Comparison of ENCODE assay signal across 8 mouse cellular contexts in the genomic region with DNA sequence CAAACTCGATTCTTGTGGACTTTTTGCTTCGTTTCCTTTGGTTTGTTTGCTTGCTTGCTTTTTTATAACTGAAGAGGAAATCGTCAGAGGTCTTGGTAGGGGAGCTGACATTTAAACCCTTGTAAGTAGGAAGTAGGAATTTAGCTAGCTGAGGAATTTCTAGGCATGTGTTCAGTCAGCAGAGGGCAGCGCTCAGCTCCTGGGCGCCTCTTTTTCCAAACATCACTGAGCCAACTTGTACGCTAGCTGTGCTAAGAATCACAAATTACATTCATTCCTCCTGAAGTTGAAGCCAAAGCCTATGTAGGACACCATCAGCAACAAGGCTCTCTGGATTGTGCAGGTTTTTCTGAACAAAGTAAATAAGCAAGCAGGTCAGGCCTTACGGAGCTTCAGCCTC. TPM values are rescaled to one million over a fixed set of nuclear protein-coding genes. Genes with fewer than 3 reads are reported as not detected.
DNase-seq lines count a peak whose midpoint lies in the region; ATAC-seq and TF ChIP-seq lines count a peak whose summit lies in the region.

No protein-coding gene starts in this region.

- H3K27me3 ChIP-seq in cerebellum, adult 2 months (ENCODE audit: control insufficient read depth, insufficient read depth, low read length): no peaks in the 10 kb centered on the region
- H3K27me3 ChIP-seq in liver, adult 2 months (ENCODE audit: control insufficient read depth, insufficient read depth, low read length): 0 out of 2 replicates have a peak, but pooled peaks cover 2% of the 10 kb centered on the region
- peaks cover 6% of the 10 kb centered on the region; the same call in 1 of the 2 replicates for H3K27me3 ChIP-seq in liver, embryonic 12.5 days (replicated peaks)
- no peaks in the 10 kb centered on the region for H3K27me3 ChIP-seq in midbrain, embryonic 13.5 days

- TF ChIP-seq CTCF in cerebellum, adult 2 months (IDR thresholded peaks at IDR 0.05; ENCODE audit: borderline replicate concordance, insufficient read depth, low read depth, low read length): peak; percentile 23; the same call in 1 of the 2 replicates
- peak; percentile 60 for TF ChIP-seq CTCF in liver, adult 2 months (IDR thresholded peaks at IDR 0.05; ENCODE audit: low read depth, low read length)

- no peaks in the 10 kb centered on the region for H3K4me1 ChIP-seq in cerebellum, adult 2 months (ENCODE audit: control insufficient read depth, insufficient read depth, low read length)
- peaks cover 2% of the 10 kb centered on the region for H3K4me1 ChIP-seq in liver, adult 2 months (ENCODE audit: control insufficient read depth, insufficient read depth, low read length)
- H3K4me1 ChIP-seq in liver, embryonic 12.5 days: no peaks in the 10 kb centered on the region
- H3K4me1 ChIP-seq in midbrain, embryonic 13.5 days (replicated peaks): no peaks in the 10 kb centered on the region

- 39% methylated on average over 7 of the region's 7 CpGs for WGBS in cerebellum, adult 2 months
- whole genome bisulfite sequencing in liver, adult 2 months: 34% methylated on average over 7 of the region's 7 CpGs
- 38% methylated on average over 7 of the region's 7 CpGs for WGBS in liver, embryonic 12.5 days (ENCODE audit: insufficient replicate concordance)
- WGBS in midbrain, embryonic 13.5 days: 49% methylated on average over 7 of the region's 7 CpGs

- intact Hi-C loops in left cerebral cortex, postnatal 25 days (cut with DNase I): loop anchor here (5.0 kb wide), 1 partner anchor 40 kb away; no protein-coding TSS in a partner anchor

- H3K27ac ChIP-seq in cerebellum, adult 2 months (ENCODE audit: insufficient read depth, low read length): no peak overlapping the region
- no peak overlapping the region for H3K27ac ChIP-seq in liver, adult 2 months (replicated peaks; ENCODE audit: insufficient read depth, low read depth, low read length)
- no peak overlapping the region for H3K27ac ChIP-seq in liver, embryonic 12.5 days
- H3K27ac ChIP-seq in midbrain, embryonic 13.5 days: no peak overlapping the region

- H3K36me3 ChIP-seq in liver, adult 2 months (ENCODE audit: control insufficient read depth, insufficient read depth, low read length): no peaks in the 10 kb centered on the region
- H3K36me3 ChIP-seq in liver, embryonic 12.5 days: no peaks in the 10 kb centered on the region
- H3K36me3 ChIP-seq in midbrain, embryonic 13.5 days: no peaks in the 10 kb centered on the region

- no peak for TF ChIP-seq POLR2A in cerebellum, adult 2 months (IDR thresholded peaks at IDR 0.05; ENCODE audit: borderline replicate concordance, insufficient read depth, low read length)
- TF ChIP-seq POLR2A in liver, adult 2 months (IDR thresholded peaks at IDR 0.05; ENCODE audit: extremely low read depth, insufficient read depth, low read length): no peak

- H3K79me2 ChIP-seq in liver, adult 2 months (ENCODE audit: control insufficient read depth, insufficient read depth, low read length): no peaks in the 10 kb centered on the region

- no peak overlapping the region for H3K9ac ChIP-seq in liver, adult 2 months (ENCODE audit: low read depth, low read length)
- no peak overlapping the region for H3K9ac ChIP-seq in liver, embryonic 12.5 days
- no peak overlapping the region for H3K9ac ChIP-seq in midbrain, embryonic 13.5 days (replicated peaks)

- H3K4me2 ChIP-seq in liver, embryonic 12.5 days: no peak overlapping the region
- no peak overlapping the region for H3K4me2 ChIP-seq in midbrain, embryonic 13.5 days (replicated peaks)

- no peak for ATAC-seq in liver, embryonic 12.5 days
- no peak for ATAC-seq in midbrain, embryonic 13.5 days

- DNase-seq in cerebellum, adult 2 months: peak in 1 of 2 experiments; percentile 4
- no peak for DNase-seq in cerebellum, adult 11-12 months
- no peak for DNase-seq in liver, adult 2 months (ENCODE audit: extremely low read depth, low read depth, low spot score)
- peak; percentile 54 for DNase-seq in embryo, embryonic 10.5 days (ENCODE audit: low spot score)
- DNase-seq in left cerebral cortex, postnatal 25 days (ENCODE audit: low spot score in 2 of 2): peak; percentile 53 to 70
- peak; percentile 57 for DNase-seq in testis, postnatal 10 days (ENCODE audit: low spot score)

- H3K4me3 ChIP-seq in cerebellum, adult 2 months (replicated peaks; ENCODE audit: insufficient read depth, low read depth, low read length): no peak overlapping the region
- no peak overlapping the region for H3K4me3 ChIP-seq in liver, adult 2 months (ENCODE audit: insufficient read depth, low read depth, low read length)
- H3K4me3 ChIP-seq in liver, embryonic 12.5 days: no peak overlapping the region
- H3K4me3 ChIP-seq in midbrain, embryonic 13.5 days (replicated peaks): no peak overlapping the region

- no peaks in the 10 kb centered on the region for H3K9me3 ChIP-seq in liver, embryonic 12.5 days (replicated peaks)
- H3K9me3 ChIP-seq in midbrain, embryonic 13.5 days: no peaks in the 10 kb centered on the region

RNA-seq across cellular contexts. Expression of a gene that starts 7.4 kb away (rescaled TPM):
- 1.6 and 1.8 TPM in 2 replicates for polyA plus RNA-seq in cerebellum, adult 2 months (2012; rRNA removed)
- total RNA-seq in liver, adult 2 months (2014; rRNA removed): 4.8 and 6.4 TPM in 2 replicates
- polyA plus RNA-seq in liver, adult 2 months (2012; rRNA removed): 0.41 and 0.69 TPM in 2 replicates
- 0.10 and 0.13 TPM in 2 replicates for polyA plus RNA-seq in liver, embryonic 12.5 days (2016; fragmentation: Nextera tagmentation; extraction: Ambion mirVana)
- total RNA-seq in left cerebral cortex, postnatal 25 days (2021): 1 to 10 TPM; 2.3 to 2.5 TPM
- polyA plus RNA-seq in midbrain, embryonic 13.5 days (2015; fragmentation: Nextera tagmentation; extraction: Ambion mirVana): 0.96 and 1.3 TPM in 2 replicates

Comparison
In these comparisons a context has a peak if more than half of its experiments do, and no peak if none do; other contexts are left out.
1. DNase-seq: peak in embryo, embryonic 10.5 days (single experiment), left cerebral cortex, postnatal 25 days (2 of 2) and testis, postnatal 10 days (single experiment); none in cerebellum, adult 11-12 months (single experiment) and liver, adult 2 months (single experiment).